Mouse (Mus musculus) left cerebral cortex, postnatal 10 days (tissue): ENCODE measurements at regions not wholly inside any gene's neighbourhood (a gene's known extent, or its start where the extent isn't known, plus 50 kb on each side); places are given as distances from the start of the nearest gene placed in this dataset.

Experiments
- DNase-seq, 2 experiments: peaks; one replicate each; pipeline ENCODE4 v3.0.0; 2021 to 2022; ENCODE audit warnings: low spot score in 2 of 2, mixed read lengths in 1 of 2; ENCODE audit errors: extremely low spot score in 1 of 2
- intact Hi-C: fragments of 180-260 bp; cut with DNase I; formaldehyde crosslinking; loops from one replicate; pipeline ENCODE4 v1.15.1; 2025

DNA sequence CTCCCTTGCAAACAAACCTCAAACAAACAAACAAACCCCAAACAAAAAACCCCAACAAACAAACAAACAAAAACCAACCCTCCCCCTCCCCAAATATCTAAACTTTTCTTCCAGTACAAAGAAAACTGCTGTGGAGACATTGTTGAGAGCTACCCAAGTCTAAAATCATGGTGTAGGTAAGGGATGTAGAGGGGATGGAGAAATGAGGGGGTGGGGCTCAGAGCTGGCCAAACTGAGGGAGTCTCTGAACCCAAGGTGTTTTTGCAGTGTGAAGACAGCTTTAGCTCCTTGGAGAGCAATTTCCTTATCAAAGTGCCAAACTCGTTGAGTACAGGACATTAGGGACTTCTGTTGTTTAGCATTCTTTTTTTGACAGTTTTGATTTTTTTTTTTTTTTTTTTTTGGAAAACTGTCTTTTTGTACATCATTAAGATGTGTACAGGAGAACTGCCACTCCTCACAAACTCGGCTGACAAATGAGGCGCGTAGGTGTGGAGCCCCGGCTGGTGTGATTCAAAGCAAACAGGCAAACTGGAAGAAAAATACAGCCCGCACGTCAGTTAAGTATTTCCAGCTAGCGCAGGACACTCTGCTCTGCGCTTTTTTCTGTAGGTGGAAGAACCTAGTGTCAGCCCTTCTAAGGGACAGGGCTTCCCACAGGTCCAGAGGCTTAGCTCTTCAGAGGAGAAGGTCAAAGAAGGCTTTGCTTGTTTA is 226.0 kb upstream of the Kif2a start:
- intact Hi-C loops = no loop called here
- no peak for DNase-seq

DNA sequence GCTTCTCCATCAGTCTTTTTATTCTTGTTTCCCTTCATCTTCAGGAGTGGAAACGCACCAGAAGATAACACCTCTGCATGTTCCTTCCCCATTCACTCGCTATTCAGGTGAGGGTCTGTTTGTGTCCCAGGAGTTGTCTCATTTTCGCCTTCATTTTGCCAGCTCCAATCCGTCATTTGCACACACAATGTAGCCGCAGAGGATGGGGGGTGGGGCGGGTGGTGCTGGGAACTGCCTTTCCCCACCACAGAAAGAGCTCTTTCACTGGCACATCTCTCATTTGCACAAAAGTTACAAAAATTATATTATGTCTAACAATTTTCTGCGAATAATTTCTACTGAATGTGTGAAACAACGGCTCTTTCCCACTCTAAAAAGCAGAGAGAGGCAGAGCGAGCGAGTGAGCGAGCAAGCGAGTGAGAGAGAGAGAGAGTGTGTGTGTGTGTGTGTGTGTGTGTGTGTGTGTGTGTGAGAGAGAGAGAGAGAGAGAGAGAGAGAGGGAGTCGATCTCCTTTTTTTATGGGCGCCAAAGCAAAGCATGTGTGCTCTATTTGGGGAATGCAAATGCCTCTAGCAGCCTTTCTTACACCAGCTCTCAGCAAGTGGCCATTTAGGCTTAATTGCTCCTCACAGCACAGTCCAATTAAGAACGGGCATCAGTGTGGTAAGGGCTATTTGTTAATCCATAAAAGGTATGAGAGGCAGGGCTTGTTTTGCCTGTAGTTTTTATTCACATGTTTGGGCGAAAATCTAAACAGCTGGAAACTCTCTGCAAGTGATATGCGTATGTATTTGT is 225.2 kb upstream of the Kif2a start:
- peak in 1 of 2 experiments; percentile 27 for DNase-seq
- intact Hi-C loops = no loop called here

DNA sequence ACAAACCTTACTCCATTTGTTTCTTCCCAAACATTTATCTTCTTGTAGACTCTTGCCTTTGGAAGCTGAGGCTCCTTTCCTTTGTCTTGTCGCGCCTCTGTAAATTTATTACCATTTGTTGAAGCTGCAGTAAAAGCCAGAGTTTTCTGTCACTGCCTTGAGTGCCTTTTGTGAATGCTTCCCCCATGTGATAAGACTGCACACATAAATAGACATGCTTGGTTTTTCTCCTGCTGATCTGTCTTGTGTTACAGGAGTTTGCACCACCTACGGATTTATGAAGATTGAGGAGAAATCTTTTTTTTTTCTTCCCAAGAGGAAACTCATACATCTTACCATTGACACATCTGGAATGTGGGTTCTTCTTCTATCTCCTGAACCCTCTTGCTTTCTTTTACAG is 222.2 kb upstream of the Kif2a start:
- intact Hi-C loops = no loop called here
- DNase-seq = no peak

DNA sequence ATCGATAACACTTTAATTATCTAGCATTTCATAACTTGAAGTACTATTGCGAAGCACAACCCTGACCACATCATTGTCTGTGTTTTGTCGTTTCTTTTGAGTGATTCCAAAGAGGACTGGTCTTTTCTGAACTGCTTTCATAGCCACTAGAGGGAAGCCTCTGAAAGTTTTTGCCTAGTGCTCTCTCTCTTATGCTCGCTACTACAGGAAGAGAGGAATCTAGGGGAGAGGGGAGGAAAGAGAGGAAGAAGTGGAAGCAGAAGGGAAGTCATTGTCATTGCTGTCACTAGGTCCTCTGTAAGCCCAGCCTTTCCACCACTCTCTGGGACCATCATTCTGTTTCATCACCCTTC is 217.1 kb upstream of the Kif2a start:
- intact Hi-C loops = no loop called here
- DNase-seq = peak in 1 of 2 experiments; percentile 15

DNA sequence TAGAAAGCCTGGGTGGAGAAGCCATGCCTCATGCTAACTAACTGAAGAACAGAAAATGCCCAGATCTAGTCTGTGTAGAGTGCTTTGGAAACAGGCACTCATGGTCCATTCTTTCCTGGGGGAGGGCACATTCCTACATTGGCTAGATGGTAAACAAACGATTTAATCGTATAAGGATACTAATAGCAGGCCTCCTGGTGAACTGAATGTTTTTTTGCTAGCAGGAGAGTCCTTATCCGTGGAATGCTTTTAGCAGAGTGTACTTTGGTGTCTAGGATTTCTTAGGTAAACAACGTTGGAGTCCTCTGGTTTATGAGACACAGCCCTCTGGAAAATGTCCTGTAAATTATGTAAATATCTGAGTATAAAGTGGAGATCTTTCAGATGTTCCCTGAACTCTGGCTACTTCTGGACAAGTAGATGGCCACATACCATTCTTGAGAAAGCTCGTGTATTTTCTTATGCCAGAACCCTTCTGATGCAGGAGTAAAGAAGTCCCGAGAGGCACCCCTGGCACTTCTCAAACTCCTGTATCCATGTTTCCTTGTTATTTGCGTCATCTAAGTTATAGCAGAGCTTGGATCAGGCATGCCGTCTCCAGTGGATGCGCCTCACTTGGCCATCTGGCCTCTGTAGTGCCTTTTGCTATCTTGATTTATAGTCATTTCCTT is 216.6 kb upstream of the Kif2a start:
- no peak for DNase-seq
- intact Hi-C loops = no loop called here

DNA sequence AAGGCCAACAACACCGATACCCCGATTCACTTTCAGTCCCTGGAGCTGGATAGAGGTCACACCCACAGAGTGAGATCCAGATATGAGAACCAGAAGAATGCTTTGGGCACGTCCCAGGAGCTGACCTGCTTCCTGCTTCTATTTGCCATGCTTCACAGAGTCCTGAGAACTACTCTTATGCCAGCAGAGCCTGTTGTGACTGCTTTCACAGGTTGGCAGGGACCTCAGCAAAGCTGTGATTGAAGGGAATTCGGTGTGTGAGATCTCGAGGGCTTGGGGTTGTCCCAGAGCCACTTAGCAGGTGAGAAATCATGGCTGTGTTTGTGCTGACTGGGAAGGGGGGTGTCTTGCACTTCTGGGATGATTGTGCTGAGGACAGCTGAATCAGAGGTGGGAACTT is 197.5 kb upstream of the Kif2a start:
- intact Hi-C loops = no loop called here
- no peak for DNase-seq

DNA sequence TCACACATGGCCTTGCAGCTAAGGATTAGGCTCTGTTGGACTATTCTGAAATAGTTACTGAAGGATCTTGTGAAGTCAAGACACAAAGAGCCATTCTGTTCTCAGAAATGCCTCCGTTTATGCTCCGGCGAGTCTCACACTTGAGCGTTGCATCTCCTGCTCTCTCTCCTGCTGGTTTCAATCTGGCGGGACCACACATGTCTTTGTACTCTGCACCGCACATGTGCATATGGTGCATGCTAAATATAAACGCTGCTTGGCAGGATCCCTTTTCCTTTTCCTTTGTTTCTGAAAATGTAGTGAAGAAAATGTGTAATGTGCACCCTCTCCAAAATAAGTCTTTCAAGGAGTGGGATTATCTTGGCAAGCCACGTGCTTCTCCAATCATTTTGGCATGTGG is 196.4 kb upstream of the Kif2a start:
- intact Hi-C loops = no loop called here
- DNase-seq = peak; percentile 27 to 63

DNA sequence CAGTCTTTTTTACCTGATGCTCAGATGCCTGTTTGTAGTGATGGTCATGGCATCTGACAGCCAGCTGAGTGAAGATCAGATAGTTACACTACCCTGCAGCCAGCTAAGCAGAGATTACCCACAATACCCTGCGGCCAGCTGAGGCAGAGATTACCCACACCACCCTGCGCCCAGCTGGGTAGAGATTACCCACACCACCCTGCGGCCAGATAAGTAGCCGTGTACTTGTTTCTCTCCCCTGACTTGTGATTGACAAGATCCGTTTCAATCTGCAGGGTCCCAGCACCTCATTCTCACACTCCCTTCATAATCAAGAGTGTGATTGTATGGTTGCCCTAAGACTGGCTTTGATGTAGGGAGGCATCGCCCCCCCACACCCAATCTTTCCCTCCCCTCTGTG is 195.9 kb upstream of the Kif2a start:
- DNase-seq = no peak
- intact Hi-C loops = no loop called here

DNA sequence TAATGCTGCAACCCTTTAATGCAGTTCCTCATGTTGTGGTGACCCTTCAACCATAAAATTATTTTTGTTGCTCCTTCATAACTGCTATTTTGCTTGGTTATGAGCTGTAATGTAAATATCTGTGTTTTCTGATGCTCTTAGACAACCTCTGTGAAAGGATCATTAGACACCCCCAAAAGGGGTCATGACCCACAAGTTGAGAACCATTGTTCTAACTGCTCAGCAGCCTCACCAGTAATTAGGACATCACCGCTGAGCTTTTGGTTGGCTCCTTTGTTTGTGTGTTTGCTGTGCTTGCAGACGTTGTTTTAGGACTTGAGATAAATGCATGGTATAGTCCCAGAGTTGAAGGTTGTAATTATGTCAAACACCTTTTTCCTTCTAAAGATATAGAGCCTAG is 191.4 kb upstream of the Kif2a start:
- intact Hi-C loops = no loop called here
- no peak for DNase-seq

DNA sequence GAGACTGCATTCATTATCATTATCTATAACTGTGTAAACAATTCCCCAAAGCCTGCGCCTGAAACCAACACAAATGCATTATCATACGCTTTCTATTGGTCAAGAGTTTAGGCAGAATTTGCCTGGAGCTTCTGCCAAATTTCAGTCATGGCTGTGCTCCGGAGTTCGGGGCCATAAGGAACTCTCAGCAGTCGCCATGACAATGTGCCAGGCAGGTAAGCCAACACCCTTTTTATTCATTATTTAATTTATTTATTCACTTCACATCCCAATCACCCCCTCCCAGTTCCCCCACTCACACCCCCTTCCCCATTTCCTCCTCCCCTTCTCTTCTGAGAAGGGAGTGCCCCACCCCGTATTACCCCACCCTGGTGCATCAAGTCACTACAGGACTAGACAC is 188.8 kb upstream of the Kif2a start:
- DNase-seq = no peak
- intact Hi-C loops = no loop called here

DNA sequence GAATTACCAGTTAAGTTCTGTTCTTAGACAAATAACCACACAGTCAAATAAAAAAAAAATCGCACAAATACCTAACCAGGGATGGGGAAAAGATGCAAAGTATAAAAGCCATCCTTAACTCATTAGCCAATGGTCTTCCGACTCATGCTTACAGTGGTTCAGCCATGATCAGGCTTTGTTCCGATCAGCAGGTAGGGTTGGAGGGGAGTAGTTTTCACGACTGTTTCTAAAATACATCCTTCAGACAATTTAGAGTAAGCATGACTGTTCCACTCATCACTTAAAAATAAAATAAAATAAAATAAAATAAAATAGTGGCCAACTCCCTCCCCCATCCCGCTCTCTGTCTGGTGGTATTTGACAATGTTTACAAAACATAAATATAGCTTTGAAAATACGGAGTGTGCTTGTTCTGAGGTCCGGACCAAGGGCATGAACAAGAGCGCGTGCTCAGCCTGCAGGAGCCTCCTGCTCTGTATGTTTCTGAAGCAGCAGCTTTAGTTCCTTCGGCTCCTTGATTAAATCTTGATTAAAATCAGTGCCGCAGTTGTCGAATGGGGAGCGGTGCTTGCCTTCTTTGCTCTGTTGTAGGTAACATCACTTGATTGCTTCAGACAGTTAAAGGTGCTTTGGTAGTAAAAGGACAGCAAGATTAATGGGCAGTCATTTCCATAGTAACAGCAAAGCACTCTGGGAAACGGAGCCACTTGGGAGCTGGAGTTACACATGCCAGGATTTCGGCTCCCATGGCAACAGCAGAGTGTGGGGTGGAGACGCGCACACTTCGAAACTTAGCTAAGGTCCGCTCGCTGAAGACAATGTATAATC is 185.6 kb upstream of the Kif2a start:
- DNase-seq = peak; percentile 64 to 74
- intact Hi-C loops = no loop called here

DNA sequence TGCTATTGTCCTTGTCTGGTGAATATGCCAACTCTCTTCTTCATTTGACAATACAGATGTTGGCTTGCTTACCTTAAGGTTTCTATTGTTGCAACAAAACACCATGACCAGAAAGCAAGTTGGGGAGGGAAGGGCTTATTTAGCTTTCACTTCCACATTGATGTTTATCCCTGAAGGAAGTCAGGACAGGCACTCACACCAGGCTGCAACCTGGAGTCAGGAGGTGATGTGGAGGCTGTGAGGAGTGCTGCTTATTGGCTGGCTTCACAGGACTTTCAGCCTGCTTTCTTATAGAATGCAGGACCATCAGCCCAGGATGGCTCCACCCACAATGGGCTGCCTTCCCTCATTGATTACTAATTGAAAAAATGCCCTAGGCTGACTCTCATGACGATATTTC is 177.9 kb upstream of the Kif2a start:
- no peak for DNase-seq
- intact Hi-C loops = no loop called here

DNA sequence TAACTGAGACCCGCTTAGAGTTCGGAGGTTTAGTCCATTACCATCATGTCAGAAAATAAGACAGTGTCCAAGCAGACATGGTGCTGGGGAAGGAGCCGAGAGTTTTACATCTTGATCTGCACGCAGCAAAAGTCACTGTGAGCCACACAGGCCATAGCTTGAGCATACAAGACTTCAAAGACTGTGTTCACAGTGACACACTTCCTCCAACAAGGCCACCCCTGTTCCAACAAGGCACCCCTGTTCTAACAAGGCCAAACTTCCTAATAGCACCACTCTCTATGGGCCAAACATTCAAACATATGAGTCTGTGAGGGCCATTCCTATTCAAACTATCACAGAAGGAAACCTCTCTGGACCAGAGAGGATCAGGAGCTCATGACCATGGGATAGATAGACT is 171.5 kb upstream of the Kif2a start:
- intact Hi-C loops = no loop called here
- no peak for DNase-seq

DNA sequence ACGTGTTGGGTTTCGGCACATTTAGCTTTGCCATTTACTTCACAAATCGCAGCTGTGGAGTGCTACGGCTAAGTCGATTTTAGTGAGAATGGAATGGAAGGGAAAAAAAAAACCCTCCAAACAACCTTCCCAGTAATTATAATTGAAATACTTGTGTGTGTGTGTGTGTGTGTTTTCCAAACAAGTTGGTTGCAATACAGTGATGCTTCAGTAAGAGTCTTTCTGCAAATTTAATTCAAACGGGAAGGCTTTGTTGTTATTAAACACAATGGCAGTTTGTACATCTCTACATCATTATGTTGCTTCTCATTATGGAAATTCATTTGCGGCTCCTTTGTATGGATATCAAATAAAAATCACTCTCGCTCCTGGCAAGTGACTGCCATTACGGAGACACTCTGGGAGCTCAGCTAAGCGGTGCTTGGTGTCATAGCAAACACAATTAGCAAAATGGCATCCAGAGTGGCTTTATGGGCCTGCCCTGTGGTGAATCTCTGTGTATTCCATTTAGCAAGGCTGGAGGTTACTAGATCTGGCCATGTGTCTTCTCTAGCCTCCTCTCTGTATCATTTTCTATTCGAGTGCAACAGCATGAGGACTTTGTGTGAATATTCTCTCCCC is 165.4 kb upstream of the Kif2a start:
- intact Hi-C loops = no loop called here
- DNase-seq = no peak

DNA sequence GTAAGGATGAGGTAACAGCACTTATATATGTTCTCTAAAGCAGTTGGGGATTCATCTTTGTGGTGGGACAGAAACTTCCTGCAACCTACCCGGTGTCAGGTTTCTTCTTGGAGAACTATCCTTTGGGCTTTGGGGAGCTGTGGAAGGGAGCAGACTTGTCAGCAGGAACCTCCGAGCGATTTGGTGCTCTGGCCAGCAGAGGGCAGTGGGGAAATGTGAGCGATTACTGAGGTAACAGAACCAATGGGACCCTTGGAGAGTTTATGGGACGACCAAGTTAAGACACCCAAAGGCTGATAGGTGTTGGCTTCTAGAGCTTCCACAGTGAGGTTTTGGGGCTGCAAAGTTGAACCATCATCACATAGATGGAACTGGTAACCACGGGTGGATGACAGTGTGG is 160.6 kb upstream of the Kif2a start:
- DNase-seq = peak; percentile 42 to 62
- intact Hi-C loops = no loop called here

DNA sequence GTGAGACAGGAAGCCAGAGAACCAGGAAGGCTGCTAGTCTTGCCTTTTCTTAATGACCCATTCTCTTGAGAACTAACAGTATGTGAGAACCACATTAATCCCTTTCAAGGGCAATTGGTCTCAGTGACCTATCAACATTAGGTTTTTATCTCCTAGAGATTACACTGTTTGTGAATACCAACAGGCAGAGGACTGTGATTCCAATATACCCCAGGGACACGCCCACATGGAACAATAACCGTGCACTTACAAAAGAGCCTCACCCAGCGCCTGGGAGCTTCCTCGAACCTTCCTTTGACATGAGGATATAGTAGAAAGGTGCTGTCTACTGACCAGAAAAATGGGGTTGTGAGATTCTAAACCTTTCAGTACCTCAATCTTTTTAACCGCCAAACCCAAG is 157.6 kb upstream of the Kif2a start:
- intact Hi-C loops = no loop called here
- no peak for DNase-seq

DNA sequence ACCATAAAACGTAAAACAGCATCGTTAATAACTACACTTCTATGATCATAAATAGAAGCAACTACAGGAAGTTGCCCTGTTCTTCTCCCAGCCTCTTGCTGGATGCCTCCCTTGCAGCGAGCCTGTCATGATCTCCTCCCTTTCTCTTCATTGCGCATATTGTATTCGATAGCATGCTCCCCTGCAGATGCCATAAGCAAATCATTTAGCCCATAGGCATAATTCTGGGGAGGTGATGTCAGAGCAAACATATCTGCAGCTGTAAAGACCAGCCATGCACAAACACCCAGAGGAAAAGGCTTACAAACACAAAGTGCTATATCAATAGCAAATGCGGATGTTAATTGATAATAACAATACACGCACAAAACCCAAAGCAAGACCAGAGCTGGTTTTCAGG is 155.7 kb upstream of the Kif2a start:
- intact Hi-C loops = no loop called here

DNA sequence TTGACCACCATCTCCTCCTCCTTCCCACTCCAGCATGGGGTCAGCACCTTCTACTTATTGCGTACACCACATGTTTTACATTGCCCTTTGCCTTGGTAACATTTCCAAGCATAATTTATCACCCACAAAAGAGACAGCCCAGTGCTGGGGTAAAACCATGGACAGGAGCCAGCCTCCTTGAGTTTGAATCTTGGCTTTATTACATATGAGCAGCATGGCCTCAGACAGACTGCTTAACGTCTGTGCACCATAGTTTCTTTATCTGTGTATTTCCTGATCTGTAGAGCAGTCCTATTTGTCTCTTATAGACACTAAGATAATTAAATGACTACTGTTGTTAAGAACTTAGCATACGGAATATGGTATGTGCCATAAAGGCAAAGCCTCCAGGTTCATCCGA is 154.0 kb upstream of the Kif2a start:
- intact Hi-C loops = no loop called here
- no peak for DNase-seq

More for the DNA sequence above, 155.7 kb upstream of the Kif2a start:
- no peak for DNase-seq

DNA sequence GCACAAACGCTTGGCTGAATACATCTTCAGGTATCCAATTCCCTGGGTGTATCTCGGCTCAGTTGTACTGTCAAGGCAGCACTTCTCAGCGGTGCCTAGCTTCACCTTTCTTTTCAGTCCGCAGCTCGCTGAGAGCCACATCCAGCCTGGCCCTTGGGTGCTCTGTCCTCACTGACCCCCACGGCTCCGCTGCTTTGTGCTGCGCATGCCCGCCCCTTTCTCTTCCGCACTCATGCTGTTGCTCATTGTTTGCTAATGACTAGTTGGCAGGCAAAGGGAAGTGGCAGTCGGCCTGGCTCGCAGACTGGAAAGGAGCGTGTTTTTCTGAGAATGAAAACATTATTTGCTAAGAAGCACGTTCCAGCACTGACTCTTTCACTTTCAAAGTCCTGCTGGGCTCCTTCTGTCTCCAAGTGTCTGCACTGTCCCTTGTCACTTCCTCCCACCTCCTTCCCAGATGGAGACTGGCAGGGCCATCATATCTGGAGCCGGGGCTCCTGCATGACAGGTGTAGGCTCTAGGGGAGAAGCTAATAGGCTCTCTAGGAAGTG is 146.7 kb upstream of the Kif2a start:
- peak; percentile 10 to 37 for DNase-seq
- intact Hi-C loops = no loop called here
